Comparison of ENCODE assay signal across 22 mouse cellular contexts in the genomic region with DNA sequence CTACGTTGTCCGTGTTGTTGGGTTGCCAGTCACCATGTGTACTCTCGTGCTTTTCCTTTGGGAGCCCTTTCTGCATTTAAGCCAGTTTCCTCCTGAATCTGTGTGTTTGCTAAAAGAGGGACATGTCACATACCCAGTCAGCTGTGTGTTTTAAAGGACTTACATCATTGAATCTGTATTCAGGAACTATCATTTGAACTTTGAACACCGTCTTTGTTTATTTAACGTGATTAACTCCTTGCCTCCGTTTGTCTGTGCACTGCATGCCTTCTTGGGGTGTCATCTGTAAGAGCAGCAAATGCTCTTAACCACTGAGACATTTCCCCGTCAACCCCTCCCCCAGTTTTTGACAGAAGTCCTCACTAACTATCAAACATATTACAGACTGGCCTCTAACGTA. TPM values are rescaled to one million over a fixed set of nuclear protein-coding genes. Genes with fewer than 3 reads are reported as not detected.
DNase-seq lines count a peak whose midpoint lies in the region; ATAC-seq lines count a peak whose summit lies in the region.
"Had no signal": no experiment of that assay in that cellular context is flagged by ENCODE, and none has a peak within 500 bp of the region (broad histone marks: within the 10 kb centered on the region; RNA-seq: fewer than 3 reads in every experiment).

No protein-coding gene starts in this region.

- no peak for DNase-seq in heart, postnatal 14 days
- DNase-seq in B cell, adult 2 months = no peak
- DNase-seq in kidney, postnatal 4 days = no peak
- DNase-seq: adrenal gland, adult 8-10 months; adrenal gland, postnatal 36 days; cerebellum, adult 11 months; cerebellum, adult 8-10 months; cerebellum, postnatal 14 days; embryo, embryonic 11 days; kidney, adult 11 months; kidney, adult 9 months had no signal

- ATAC-seq in heart, embryonic 12.5 days (ENCODE audit: insufficient number of reproducible peaks, low FRiP score) = no peak
- no peak for ATAC-seq in heart, embryonic 11.5 days (replicated peaks; ENCODE audit: insufficient number of reproducible peaks, low FRiP score, low TSS enrichment)
- no peak for ATAC-seq in heart, embryonic 16.5 days (replicated peaks; ENCODE audit: extremely low read depth, insufficient read depth, low FRiP score)
- ATAC-seq in intestine, embryonic 16.5 days = peak; percentile 71
- ATAC-seq: CD4-positive, CD25-positive, alpha-beta regulatory T cell, adult 4 months had no signal

- H3K9me3 ChIP-seq in heart, embryonic 12.5 days (replicated peaks) = no peaks in the 10 kb centered on the region
- H3K9me3 ChIP-seq in heart, embryonic 11.5 days (replicated peaks; ENCODE audit: control insufficient read depth, low read length) = no peaks in the 10 kb centered on the region
- no peaks in the 10 kb centered on the region for H3K9me3 ChIP-seq in heart, embryonic 16.5 days (replicated peaks; ENCODE audit: control insufficient read depth, low read length)
- no peaks in the 10 kb centered on the region for H3K9me3 ChIP-seq in intestine, embryonic 16.5 days (ENCODE audit: control insufficient read depth, low read length)
- H3K9me3 ChIP-seq: embryonic facial prominence, embryonic 15.5 days; forebrain, embryonic 10.5 days; hindbrain, embryonic 10.5 days had no signal

- H3K36me3 ChIP-seq in heart, embryonic 12.5 days = no peaks in the 10 kb centered on the region
- H3K36me3 ChIP-seq in heart, embryonic 11.5 days (ENCODE audit: control insufficient read depth, insufficient read depth, low read length) = no peaks in the 10 kb centered on the region
- H3K36me3 ChIP-seq in heart, embryonic 16.5 days (ENCODE audit: control insufficient read depth, insufficient read depth) = no peaks in the 10 kb centered on the region
- no peaks in the 10 kb centered on the region for H3K36me3 ChIP-seq in intestine, embryonic 16.5 days (ENCODE audit: control insufficient read depth, insufficient read depth, low read length)
- H3K36me3 ChIP-seq: embryonic facial prominence, embryonic 15.5 days; forebrain, embryonic 10.5 days; G1E; hindbrain, embryonic 10.5 days had no signal

- intact Hi-C loops in heart, postnatal 14 days (cut with DNase I) = no loop called here

- peaks cover 24% of the 10 kb centered on the region for H3K4me1 ChIP-seq in heart, embryonic 12.5 days (replicated peaks)
- H3K4me1 ChIP-seq in heart, embryonic 11.5 days (ENCODE audit: control insufficient read depth, insufficient read depth, low read length) = peaks cover 11% of the 10 kb centered on the region
- peaks cover 20% of the 10 kb centered on the region for H3K4me1 ChIP-seq in heart, embryonic 16.5 days (ENCODE audit: control insufficient read depth, insufficient read depth, low read length)
- no peaks in the 10 kb centered on the region for H3K4me1 ChIP-seq in intestine, embryonic 16.5 days (ENCODE audit: control insufficient read depth, insufficient read depth, low read length)
- H3K4me1 ChIP-seq: embryonic facial prominence, embryonic 15.5 days; forebrain, embryonic 10.5 days; hindbrain, embryonic 10.5 days had no signal

- no peak overlapping the region for H3K9ac ChIP-seq in heart, embryonic 12.5 days
- no peak overlapping the region for H3K9ac ChIP-seq in heart, embryonic 11.5 days (ENCODE audit: low read depth, low read length)
- H3K9ac ChIP-seq in heart, embryonic 16.5 days (ENCODE audit: low read length) = no peak overlapping the region; the same call in 1 of the 2 replicates
- H3K9ac ChIP-seq in intestine, embryonic 16.5 days (ENCODE audit: low read depth, low read length) = no peak overlapping the region
- H3K9ac ChIP-seq: embryonic facial prominence, embryonic 15.5 days; hindbrain, embryonic 14.5 days had no signal

- no peak overlapping the region for H3K4me2 ChIP-seq in heart, embryonic 12.5 days
- no peak overlapping the region for H3K4me2 ChIP-seq in heart, embryonic 11.5 days
- no peak overlapping the region for H3K4me2 ChIP-seq in heart, embryonic 16.5 days (ENCODE audit: low read depth, low read length)
- no peak overlapping the region for H3K4me2 ChIP-seq in intestine, embryonic 16.5 days (ENCODE audit: low read depth, low read length)
- H3K4me2 ChIP-seq: embryonic facial prominence, embryonic 15.5 days; hindbrain, embryonic 14.5 days had no signal

- H3K27ac ChIP-seq in heart, embryonic 12.5 days (ENCODE audit: poor library complexity, severe bottlenecking) = peak overlapping the region; percentile 80; the same call in 1 of the 2 replicates
- H3K27ac ChIP-seq in heart, embryonic 11.5 days (ENCODE audit: low read depth, low read length) = no peak overlapping the region; the same call in 1 of the 2 replicates
- peak overlapping the region; percentile 81 for H3K27ac ChIP-seq in heart, embryonic 16.5 days (ENCODE audit: low read length)
- H3K27ac ChIP-seq in intestine, embryonic 16.5 days (ENCODE audit: low read length) = no peak overlapping the region
- H3K27ac ChIP-seq: embryonic facial prominence, embryonic 15.5 days; forebrain, embryonic 10.5 days; hindbrain, embryonic 10.5 days; hindbrain, embryonic 14.5 days had no signal

- no peaks in the 10 kb centered on the region for H3K27me3 ChIP-seq in heart, embryonic 12.5 days (replicated peaks)
- H3K27me3 ChIP-seq in heart, embryonic 11.5 days (ENCODE audit: control insufficient read depth, insufficient read depth, low read length) = no peaks in the 10 kb centered on the region; the same call in 1 of the 2 replicates
- H3K27me3 ChIP-seq in heart, embryonic 16.5 days (ENCODE audit: control insufficient read depth, insufficient read depth, low read length) = no peaks in the 10 kb centered on the region
- no peaks in the 10 kb centered on the region for H3K27me3 ChIP-seq in intestine, embryonic 16.5 days (replicated peaks; ENCODE audit: control insufficient read depth, insufficient read depth, low read length)
- H3K27me3 ChIP-seq: embryonic facial prominence, embryonic 15.5 days had no signal

- no peak overlapping the region for H3K4me3 ChIP-seq in heart, embryonic 12.5 days
- H3K4me3 ChIP-seq in heart, embryonic 11.5 days (ENCODE audit: low read depth, low read length) = no peak overlapping the region
- no peak overlapping the region for H3K4me3 ChIP-seq in heart, embryonic 16.5 days (ENCODE audit: low read length)
- no peak overlapping the region for H3K4me3 ChIP-seq in intestine, embryonic 16.5 days (ENCODE audit: low read length)
- H3K4me3 ChIP-seq: embryonic facial prominence, embryonic 15.5 days; erythroblast, embryonic 14.5 days; forebrain, embryonic 10.5 days; hindbrain, embryonic 10.5 days had no signal

- WGBS in heart, embryonic 12.5 days = 69% methylated on average over 8 of the region's 8 CpGs
- 74% methylated on average over 8 of the region's 8 CpGs for WGBS in heart, embryonic 11.5 days (ENCODE audit: insufficient replicate concordance)
- 66% methylated on average over 8 of the region's 8 CpGs for WGBS in heart, embryonic 16.5 days
- WGBS in intestine, embryonic 16.5 days = 48% methylated on average over 8 of the region's 8 CpGs

RNA-seq across cellular contexts. Expression of gene Smyd2, which starts 37.6 kb away (rescaled TPM):
- 172 and 177 TPM in 2 replicates for polyA plus RNA-seq in heart, embryonic 12.5 days (2016; fragmentation: Nextera tagmentation; extraction: Ambion mirVana)
- polyA plus RNA-seq in heart, embryonic 11.5 days (2014; fragmentation: Nextera tagmentation; extraction: Ambion mirVana) = 150 and 161 TPM in 2 replicates
- polyA plus RNA-seq in heart, embryonic 16.5 days (2015; fragmentation: Nextera tagmentation; extraction: Ambion mirVana) = 244 and 255 TPM in 2 replicates
- 100 to 1,000 TPM; 122 to 138 TPM for total RNA-seq in heart, postnatal 14 days (2021)
- 97.4 and 106 TPM in 2 replicates for polyA plus RNA-seq in intestine, embryonic 16.5 days (2015; fragmentation: Nextera tagmentation; extraction: Ambion mirVana)
- total RNA-seq: G1E had no signal
- polyA plus RNA-seq: G1E had no signal

Comparison
In these comparisons a context has a peak if more than half of its experiments do, and no peak if none do; other contexts are left out.
1. H3K27ac ChIP-seq: peak in heart, embryonic 12.5 days (single experiment) and heart, embryonic 16.5 days (single experiment); none in heart, embryonic 11.5 days (single experiment) and intestine, embryonic 16.5 days (single experiment).